Mouse (Mus musculus) stomach, postnatal 0 days (tissue): ENCODE data around the gene Adgrf5. TPM values are rescaled to one million over a fixed set of nuclear protein-coding genes. Genes with fewer than 3 reads are reported as not detected.

ENCODE experiments used
- ATAC-seq: fragments of 200-750 bp; cut with Nextera tagmentation; 2 replicates; pipeline ENCODE4 v1.8.0; 2017; ENCODE audit not compliant: low FRiP score, low TSS enrichment
- DNase-seq: peaks from one replicate; pipeline ENCODE4 v3.0.0-alpha.2; 2016; ENCODE audit warnings: low spot score
- H3K27ac ChIP-seq: fragments of 300-500 bp; sonication (generic); replicated peaks from 2 replicates; pipeline ENCODE4 v1.5.1; 2014; ENCODE audit warnings: mild to moderate bottlenecking, control low read depth
- H3K27me3 ChIP-seq: fragments of 300-500 bp; sonication (generic); 2 replicates; pipeline ENCODE4 v1.6.1; 2014; ENCODE audit warnings: low read length; ENCODE audit not compliant: control insufficient read depth, insufficient read depth
- H3K36me3 ChIP-seq: fragments of 300-500 bp; sonication (generic); 2 replicates; pipeline ENCODE4 v1.6.1; 2014; ENCODE audit warnings: low read length, mixed read lengths; ENCODE audit not compliant: control insufficient read depth, insufficient read depth
- H3K4me1 ChIP-seq: fragments of 300-500 bp; sonication (generic); replicated peaks from 2 replicates; pipeline ENCODE4 v1.6.1; 2014; ENCODE audit warnings: antibody characterized with exemption; ENCODE audit not compliant: control insufficient read depth, insufficient read depth
- H3K4me2 ChIP-seq: fragments of 300-500 bp; sonication (generic); replicated peaks from 2 replicates; pipeline ENCODE4 v1.6.1; 2014; ENCODE audit warnings: low read depth, mild to moderate bottlenecking, control low read depth, moderate library complexity
- H3K4me3 ChIP-seq: fragments of 300-500 bp; sonication (generic); 2 replicates; pipeline ENCODE4 v1.5.1; 2014; ENCODE audit warnings: low read depth, low read length, control low read depth
- H3K9ac ChIP-seq: fragments of 300-500 bp; sonication (generic); 2 replicates; pipeline ENCODE4 v1.6.1; 2014; ENCODE audit warnings: mild to moderate bottlenecking, low read length, control low read depth, mixed read lengths
- H3K9me3 ChIP-seq: fragments of 300-500 bp; sonication (generic); 2 replicates; pipeline ENCODE4 v1.6.1; 2016; ENCODE audit warnings: low read length; ENCODE audit not compliant: control insufficient read depth
- CTCF ChIP-seq: IDR thresholded peaks from 2 replicates; pipeline ENCODE4 v1.5.1; 2016; ENCODE audit warnings: antibody characterized with exemption, low read depth, mild to moderate bottlenecking, moderate library complexity
- EP300 ChIP-seq: optimal IDR thresholded peaks from 2 replicates; pipeline ENCODE3; 2016; ENCODE audit warnings: antibody characterized with exemption
- WGBS: fragments of 180-500 bp; shearing (Covaris S2); extraction: QIAGEN DNeasy Blood & Tissue Kit; methylation state at CpG from one replicate; pipeline ENCODE4 v1.1.7; 2014; 5-methylcytosine and 5-hydroxymethylcytosine counted together
- polyA plus RNA-seq: library from polyadenylated mRNA; unstranded; fragments of >200 nt; fragmentation: Nextera tagmentation; extraction: Ambion mirVana; gene quantifications from 2 replicates; pipeline ENCODE4 v1.2.1, GENCODE M21; 2015

Gene Adgrf5
- polyA plus RNA-seq, 1 experiment from 2014 or later = 3.6 TPM

- Histone ChIP-seq H3K27me3 (no peaks in the 10 kb centered on the region), H3K9me3 (no peaks in the 10 kb centered on the region), H3K9ac (no peak overlapping the region), H3K4me1 (no peaks in the 10 kb centered on the region), H3K36me3 (no peaks in the 10 kb centered on the region), H3K4me3 (no peak overlapping the region), H3K27ac (no peak overlapping the region), H3K4me2 (no peak overlapping the region)
- TF ChIP-seq EP300 (no peak), CTCF (no peak)
- WGBS = 29% methylated on average over 7 of the region's 7 CpGs
- no peak for DNase-seq
- peak; percentile 26; the same call in 1 of the 2 replicates for ATAC-seq
Measured at GRCm38 (mm10) chr17:43407548-43407947, 47.3 kb downstream of the Adgrf5 start.

- 56% methylated on average over 7 of the region's 7 CpGs for WGBS
- DNase-seq (no peak), ATAC-seq (no peak)
Measured at GRCm38 (mm10) chr17:43413182-43413581, 52.9 kb downstream of the Adgrf5 start.

GRCm38 (mm10) chr17:43419204-43419603 lies 59.0 kb downstream of the Adgrf5 start:
- H3K27me3 ChIP-seq = no peaks in the 10 kb centered on the region
- H3K4me3 ChIP-seq = no peak overlapping the region
- WGBS = 67% methylated on average over 5 of the region's 5 CpGs
- H3K4me2 ChIP-seq = no peak overlapping the region
- H3K9ac ChIP-seq = no peak overlapping the region
- DNase-seq (no peak), ATAC-seq (no peak)
- H3K36me3 ChIP-seq = no peaks in the 10 kb centered on the region
- H3K27ac ChIP-seq = no peak overlapping the region
- no peaks in the 10 kb centered on the region for H3K9me3 ChIP-seq
- TF ChIP-seq EP300 (no peak), CTCF (peak; percentile 36)
- H3K4me1 ChIP-seq = no peaks in the 10 kb centered on the region

More at GRCm38 (mm10) chr17:43413182-43413581, 52.9 kb downstream of the Adgrf5 start:
- H3K36me3 ChIP-seq = no peaks in the 10 kb centered on the region
- H3K27me3 ChIP-seq = no peaks in the 10 kb centered on the region
- no peaks in the 10 kb centered on the region for H3K9me3 ChIP-seq
- no peak for TF ChIP-seq CTCF
- no peak for TF ChIP-seq EP300
- no peak overlapping the region for H3K4me2 ChIP-seq
- no peak overlapping the region for H3K4me3 ChIP-seq
- H3K27ac ChIP-seq = no peak overlapping the region
- H3K4me1 ChIP-seq = no peaks in the 10 kb centered on the region
- H3K9ac ChIP-seq = no peak overlapping the region

GRCm38 (mm10) chr17:43420381-43420780 lies 60.1 kb downstream of the Adgrf5 start:
- no peak for TF ChIP-seq CTCF
- TF ChIP-seq EP300 = no peak
- H3K27ac ChIP-seq = no peak overlapping the region
- WGBS = 69% methylated on average over 3 of the region's 3 CpGs

GRCm38 (mm10) chr17:43423953-43424352 lies 63.7 kb downstream of the Adgrf5 start:
- no peak overlapping the region for H3K9ac ChIP-seq
- DNase-seq (no peak), ATAC-seq (no peak)
- no peak overlapping the region for H3K4me3 ChIP-seq
- no peaks in the 10 kb centered on the region for H3K9me3 ChIP-seq
- 65% methylated on average over 5 of the region's 5 CpGs for WGBS
- H3K27me3 ChIP-seq = no peaks in the 10 kb centered on the region
- H3K4me2 ChIP-seq = no peak overlapping the region
- H3K36me3 ChIP-seq = no peaks in the 10 kb centered on the region
- no peak for TF ChIP-seq EP300
- H3K27ac ChIP-seq = no peak overlapping the region
- H3K4me1 ChIP-seq = no peaks in the 10 kb centered on the region

More at GRCm38 (mm10) chr17:43420381-43420780, 60.1 kb downstream of the Adgrf5 start:
- Histone ChIP-seq H3K9ac (no peak overlapping the region), H3K9me3 (no peaks in the 10 kb centered on the region), H3K4me1 (no peaks in the 10 kb centered on the region), H3K27me3 (no peaks in the 10 kb centered on the region), H3K4me2 (no peak overlapping the region), H3K4me3 (no peak overlapping the region), H3K36me3 (no peaks in the 10 kb centered on the region)
- no peak for ATAC-seq
- no peak for DNase-seq

- TF ChIP-seq CTCF = no peak
- TF ChIP-seq EP300 = no peak
- Histone ChIP-seq H3K27me3 (no peaks in the 10 kb centered on the region), H3K4me1 (no peaks in the 10 kb centered on the region), H3K4me3 (no peak overlapping the region), H3K36me3 (no peaks in the 10 kb centered on the region), H3K27ac (no peak overlapping the region), H3K4me2 (no peak overlapping the region), H3K9ac (no peak overlapping the region), H3K9me3 (no peaks in the 10 kb centered on the region)
- DNase-seq (no peak), ATAC-seq (no peak)
- 47% methylated on average over 5 of the region's 5 CpGs for WGBS
Measured at GRCm38 (mm10) chr17:43431692-43432091, 71.4 kb downstream of the Adgrf5 start.
